Mouse (Mus musculus): ENCODE measurements around the gene Tbc1d10a.

- peak; percentile 94 for TF ChIP-seq CTCF (IDR thresholded peaks at IDR 0.05; ENCODE audit: low read depth, low read length)
- TF ChIP-seq POLR2A (IDR thresholded peaks at IDR 0.05; ENCODE audit: extremely low read depth, insufficient read depth, low read length) = no peak
Observed at GRCm38 (mm10) chr11:4220443-4221400, 34.1 kb downstream of the Tbc1d10a start.

Measured in liver, adult 2 months (tissue).